Mouse (Mus musculus) lung, embryonic 15.5 days (tissue): Measurements from ENCODE around the gene Gm49322. TPM values are rescaled to one million over a fixed set of nuclear protein-coding genes. Genes with fewer than 3 reads are reported as not detected.
"Not testable (repeated sequence)": the region's sequence is repeated elsewhere in the genome, so short reads cannot be mapped to it uniquely, and the experiment has no call there.

Experiments used
- ATAC-seq: fragments of 200-750 bp; cut with Nextera tagmentation; 2 replicates; pipeline ENCODE4 v1.8.0; 2017; ENCODE audit warnings: moderate number of reproducible peaks, borderline replicate concordance; ENCODE audit not compliant: low FRiP score, low TSS enrichment; ENCODE audit errors: extremely low read depth
- H3K27ac ChIP-seq: fragments of 300-500 bp; sonication (generic); 2 replicates; pipeline ENCODE4 v1.5.1; 2015; ENCODE audit warnings: moderate library complexity, mild to moderate bottlenecking, inconsistent platforms
- H3K27me3 ChIP-seq: fragments of 300-500 bp; sonication (generic); 2 replicates; pipeline ENCODE4 v1.6.1; 2015; ENCODE audit warnings: inconsistent platforms
- H3K36me3 ChIP-seq: fragments of 300-500 bp; sonication (generic); 2 replicates; pipeline ENCODE4 v1.6.1; 2015; ENCODE audit warnings: inconsistent platforms
- H3K4me1 ChIP-seq: fragments of 300-500 bp; sonication (generic); 2 replicates; pipeline ENCODE4 v1.6.1; 2015; ENCODE audit warnings: inconsistent platforms
- H3K4me2 ChIP-seq: fragments of 300-500 bp; sonication (generic); 2 replicates; pipeline ENCODE4 v1.6.1; 2015; ENCODE audit warnings: inconsistent platforms, mild to moderate bottlenecking, moderate library complexity
- H3K4me3 ChIP-seq: fragments of 300-500 bp; sonication (generic); 2 replicates; pipeline ENCODE4 v1.5.1; 2015; ENCODE audit warnings: mild to moderate bottlenecking, inconsistent platforms
- H3K9ac ChIP-seq: fragments of 300-500 bp; sonication (generic); 2 replicates; pipeline ENCODE4 v1.6.1; 2015; ENCODE audit warnings: inconsistent platforms
- H3K9me3 ChIP-seq: fragments of 300-500 bp; sonication (generic); 2 replicates; pipeline ENCODE4 v1.6.1; 2016; ENCODE audit warnings: inconsistent platforms
- WGBS: fragments of 180-500 bp; shearing (Covaris S2); methylation state at CpG from one replicate; pipeline ENCODE4 v1.1.7; 2015; 5-methylcytosine and 5-hydroxymethylcytosine counted together
- polyA plus RNA-seq: library from polyadenylated mRNA; unstranded; fragments of >200 nt; fragmentation: Nextera tagmentation; extraction: Ambion mirVana; gene quantifications from 2 replicates; pipeline ENCODE4 v1.2.1, GENCODE M21; 2015

Gene Gm49322
- polyA plus RNA-seq: 3.2 and 5.1 TPM in 2 replicates

- H3K9me3 ChIP-seq, H3K9ac ChIP-seq, H3K4me3 ChIP-seq, ATAC-seq, H3K4me2 ChIP-seq, H3K27ac ChIP-seq, H3K27me3 ChIP-seq: not testable (repeated sequence)
- Histone ChIP-seq H3K4me1 (peaks cover 19% of the 10 kb centered on the region), H3K36me3 (peaks cover 43% of the 10 kb centered on the region)
- 61% methylated on average over 2 of the region's 4 CpGs for WGBS
These were observed at the start of gene Gm49322 for GRCm38 (mm10) chr10:80605721-80606120. Gene Gm49322, plus strand, starts transcription at chr10:80606021.

DNA sequence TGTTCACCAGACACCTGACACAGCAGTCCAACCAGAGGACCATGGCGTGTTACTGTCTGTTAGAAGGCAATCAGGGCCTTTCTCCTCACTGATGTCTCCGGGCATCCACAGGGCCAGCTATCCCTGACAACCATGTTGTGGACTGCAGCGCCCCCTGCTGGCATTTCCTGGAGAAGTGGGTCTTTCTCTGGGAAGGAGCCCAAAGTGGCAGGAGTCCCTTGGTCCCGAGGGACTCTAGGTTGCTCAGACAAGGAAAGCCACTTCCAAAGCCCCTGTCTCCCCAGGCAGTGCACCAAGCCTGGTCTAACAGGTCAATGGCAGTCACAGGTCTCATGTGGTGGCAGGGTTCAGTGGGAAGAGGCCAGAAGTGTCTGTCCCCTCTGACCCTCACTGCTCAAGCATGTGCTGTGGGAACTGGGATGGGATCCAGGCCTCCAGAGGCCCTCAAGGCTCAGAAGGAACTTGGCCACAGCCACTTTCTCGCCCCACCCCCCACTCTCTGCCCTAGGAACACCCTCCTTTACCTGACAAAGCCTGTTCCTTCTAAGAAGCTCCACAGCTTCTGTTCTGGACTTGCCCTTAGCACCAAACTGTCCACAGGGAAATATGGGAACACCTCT is 48.4 kb upstream of the Gm49322 start:
- WGBS: 28% methylated on average over 5 of the region's 5 CpGs
- Histone ChIP-seq H3K9me3 (no peaks in the 10 kb centered on the region), H3K4me1 (peaks cover 40% of the 10 kb centered on the region), H3K9ac (0 out of 2 replicates have a peak overlapping the region, but pooled peaks have one; percentile 10), H3K36me3 (no peaks in the 10 kb centered on the region), H3K4me3 (no peak overlapping the region), H3K4me2 (no peak overlapping the region), H3K27me3 (no peaks in the 10 kb centered on the region), H3K27ac (no peak overlapping the region)
- ATAC-seq: no peak

- no peak overlapping the region for H3K27ac ChIP-seq
- no peaks in the 10 kb centered on the region for H3K27me3 ChIP-seq
- no peaks in the 10 kb centered on the region for H3K36me3 ChIP-seq
- H3K9ac ChIP-seq: no peak overlapping the region
- H3K9me3 ChIP-seq: no peaks in the 10 kb centered on the region
- H3K4me1 ChIP-seq: peaks cover 44% of the 10 kb centered on the region
- no peak for ATAC-seq
- WGBS: 87% methylated on average over 7 of the region's 7 CpGs
- no peak overlapping the region for H3K4me3 ChIP-seq
- no peak overlapping the region; the same call in 1 of the 2 replicates for H3K4me2 ChIP-seq
These were observed 46.4 kb upstream of the Gm49322 start for GRCm38 (mm10) chr10:80559431-80559830.

DNA sequence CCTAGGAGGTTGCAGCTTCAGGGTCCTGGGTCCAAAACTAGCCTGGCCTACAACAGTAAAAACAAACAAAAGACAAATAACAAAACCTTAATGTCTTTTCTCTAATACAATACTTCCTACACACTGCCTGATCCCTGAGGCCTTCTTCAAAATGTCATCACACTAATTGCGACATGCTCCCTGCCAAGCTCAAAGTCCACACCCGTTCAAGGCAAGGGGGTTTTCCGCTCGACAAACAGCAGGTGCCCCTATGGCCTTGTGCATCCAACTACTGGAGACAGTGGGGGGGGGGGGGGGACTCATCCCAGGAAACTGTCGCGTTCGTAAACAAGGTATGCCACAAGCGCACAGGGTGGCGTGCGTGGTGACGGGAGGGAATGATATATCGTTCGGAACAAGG is 45.2 kb upstream of the Gm49322 start:
- H3K9ac ChIP-seq: peak overlapping the region; percentile 99
- no peak for ATAC-seq
- 1% methylated on average over 13 of the region's 13 CpGs for WGBS
- no peaks in the 10 kb centered on the region for H3K36me3 ChIP-seq
- H3K27me3 ChIP-seq: no peaks in the 10 kb centered on the region
- peaks cover 44% of the 10 kb centered on the region for H3K4me1 ChIP-seq
- peak overlapping the region; percentile 93 for H3K4me3 ChIP-seq
- peak overlapping the region; percentile 85 for H3K4me2 ChIP-seq
- peak overlapping the region; percentile 89; the same call in 1 of the 2 replicates for H3K27ac ChIP-seq
- H3K9me3 ChIP-seq: no peaks in the 10 kb centered on the region

DNA sequence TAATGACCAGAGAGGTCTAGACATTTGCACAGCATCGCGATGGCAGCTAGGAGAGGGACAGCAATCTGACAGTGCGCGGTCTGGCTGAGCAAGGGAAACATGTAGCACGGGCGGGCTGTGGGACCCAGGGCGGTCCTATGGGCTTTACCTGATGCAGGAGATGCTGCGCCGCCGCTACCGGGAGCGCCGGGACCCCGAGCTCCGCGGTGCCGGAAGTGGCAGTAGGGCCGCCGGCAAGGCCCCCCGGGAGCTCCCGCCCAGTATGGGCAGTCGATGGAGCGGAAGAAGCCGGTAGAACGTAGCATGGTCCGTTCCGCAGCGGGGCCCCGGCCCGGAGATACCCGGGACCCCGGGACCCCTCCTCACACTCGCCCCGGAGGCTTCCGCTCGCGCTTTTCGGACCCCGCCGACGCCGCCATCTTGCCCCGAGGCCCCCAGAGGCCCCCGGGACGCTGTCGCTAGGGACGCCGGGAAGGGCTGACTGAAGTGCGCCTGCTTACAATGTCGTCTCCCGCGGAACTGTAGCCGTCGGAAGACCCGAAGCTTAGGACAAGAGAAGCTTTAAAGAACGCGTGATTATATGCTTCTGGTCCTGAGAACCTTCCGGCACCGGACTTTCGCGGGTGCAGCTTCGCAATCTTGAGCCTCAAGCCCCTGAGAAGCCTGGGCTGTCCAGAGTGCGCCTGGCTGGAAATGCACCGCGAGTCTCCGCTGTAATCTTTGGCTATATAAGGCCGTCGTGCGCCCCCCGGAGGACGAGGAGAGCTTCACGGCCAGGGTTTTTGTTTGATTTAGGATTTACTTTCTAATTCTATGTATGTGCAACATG is 44.5 kb upstream of the Gm49322 start, which contains the start of gene Rexo1:
TSS of gene Rexo1 (minus strand) at position 445 of the 829 bp plus-strand sequence.
- peaks cover 44% of the 10 kb centered on the region for H3K4me1 ChIP-seq
- peak within 1 kb of the TSS; percentile 85 for H3K4me2 ChIP-seq
- no peaks in the 10 kb centered on the region for H3K27me3 ChIP-seq
- peaks cover 4% of the 10 kb centered on the region; the same call in 1 of the 2 replicates for H3K36me3 ChIP-seq
- no peaks in the 10 kb centered on the region for H3K9me3 ChIP-seq
- peak within 1 kb of the TSS; percentile 99 for H3K9ac ChIP-seq
- peak within 1 kb of the TSS; percentile 93 for H3K4me3 ChIP-seq
- 2% methylated on average over 72 of the region's 72 CpGs for WGBS
- ATAC-seq: peak; percentile 83
- H3K27ac ChIP-seq: peak within 1 kb of the TSS; percentile 89

DNA sequence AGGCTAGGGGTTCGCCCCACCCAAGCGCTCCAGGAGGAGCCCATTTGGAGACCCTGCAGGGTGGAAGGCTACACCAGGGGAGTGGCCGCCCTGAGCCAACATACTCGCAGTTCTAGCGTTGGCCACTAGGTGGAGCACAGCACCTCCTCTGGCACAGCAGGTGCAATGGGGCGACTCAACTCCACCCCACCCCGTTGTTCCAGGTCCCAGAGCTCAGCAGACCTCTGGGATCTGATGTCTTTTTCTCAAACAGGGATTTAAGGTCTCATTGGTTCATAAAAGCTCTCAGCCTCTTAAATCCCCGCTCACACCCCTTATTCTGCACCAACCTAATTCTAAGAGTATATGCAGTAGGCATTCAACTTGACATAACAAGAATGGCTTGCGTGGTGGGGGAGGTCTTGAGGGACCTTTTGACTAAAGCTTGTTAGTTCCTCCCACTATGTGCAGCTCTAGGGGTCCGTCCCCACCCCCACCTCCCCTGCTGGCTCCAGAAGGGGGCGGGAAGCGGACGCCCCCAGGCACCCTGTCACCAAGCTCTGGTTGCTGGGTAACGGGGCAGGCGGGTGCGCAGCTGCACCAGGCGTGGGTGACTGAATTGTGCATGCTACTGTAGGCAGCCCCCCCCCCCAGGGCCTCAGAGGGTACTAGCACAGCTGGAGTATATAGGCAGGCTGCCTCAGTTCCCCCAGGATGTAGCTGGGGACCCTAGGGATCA is 39.3 kb upstream of the Gm49322 start:
- Histone ChIP-seq H3K36me3 (peaks cover 15% of the 10 kb centered on the region; the same call in 1 of the 2 replicates), H3K27ac (no peak overlapping the region), H3K4me3 (no peak overlapping the region), H3K9ac (no peak overlapping the region), H3K4me2 (no peak overlapping the region), H3K27me3 (no peaks in the 10 kb centered on the region), H3K9me3 (no peaks in the 10 kb centered on the region), H3K4me1 (peaks cover 32% of the 10 kb centered on the region)
- ATAC-seq: 0 out of 2 replicates have a peak, but pooled peaks have one; percentile 17
- 31% methylated on average over 17 of the region's 17 CpGs for WGBS

DNA sequence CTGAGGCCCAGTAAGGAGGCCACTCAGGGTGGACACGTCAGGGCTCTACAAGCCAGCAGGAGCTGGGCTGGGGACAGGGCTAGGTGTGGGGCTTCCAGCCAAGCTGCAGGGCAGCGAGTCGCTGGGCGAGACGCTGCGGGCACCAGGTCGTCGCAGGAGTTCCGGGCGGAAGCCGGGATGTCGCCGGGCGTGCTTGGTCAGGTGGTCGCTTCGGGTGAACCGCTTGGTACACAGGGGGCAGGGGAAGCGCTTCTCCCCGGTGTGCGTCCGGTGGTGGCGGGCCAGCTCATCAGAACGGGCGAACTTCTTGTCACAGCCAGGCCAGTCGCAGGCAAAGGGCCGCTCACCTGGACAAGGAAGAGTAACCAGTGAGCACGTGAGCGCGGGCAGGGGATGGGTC is 36.9 kb upstream of the Gm49322 start:
- H3K36me3 ChIP-seq: peaks cover 15% of the 10 kb centered on the region; the same call in 1 of the 2 replicates
- peaks cover 45% of the 10 kb centered on the region for H3K4me1 ChIP-seq
- no peaks in the 10 kb centered on the region for H3K27me3 ChIP-seq
- H3K9me3 ChIP-seq: no peaks in the 10 kb centered on the region
- H3K9ac ChIP-seq: no peak overlapping the region
- no peak for ATAC-seq
- WGBS: 92% methylated on average over 29 of the region's 29 CpGs
- H3K4me2 ChIP-seq: no peak overlapping the region
- H3K4me3 ChIP-seq: no peak overlapping the region
- H3K27ac ChIP-seq: no peak overlapping the region

DNA sequence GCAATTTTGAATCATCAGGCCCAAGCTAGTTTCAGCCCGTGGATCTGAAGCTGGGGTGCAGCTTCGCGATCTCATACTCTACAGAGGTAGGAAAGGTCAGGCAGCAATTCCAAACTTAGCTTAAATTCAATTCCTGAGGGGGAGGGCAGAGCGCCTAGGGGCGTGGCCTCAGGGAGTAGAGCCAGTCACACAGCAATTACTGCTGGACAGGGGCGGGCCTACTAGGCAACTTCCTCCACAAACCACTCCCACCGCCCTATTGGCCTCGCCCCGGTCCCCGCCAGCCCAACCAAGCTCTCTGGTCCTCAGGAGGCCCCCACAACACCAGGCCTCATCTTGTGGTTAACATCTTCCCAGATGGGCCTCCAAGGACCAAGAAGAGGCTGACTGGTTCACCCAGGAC is 36.2 kb upstream of the Gm49322 start:
- Histone ChIP-seq H3K4me1 (peaks cover 52% of the 10 kb centered on the region), H3K36me3 (peaks cover 15% of the 10 kb centered on the region; the same call in 1 of the 2 replicates), H3K27me3 (no peaks in the 10 kb centered on the region), H3K9me3 (no peaks in the 10 kb centered on the region), H3K9ac (no peak overlapping the region), H3K4me3 (no peak overlapping the region), H3K4me2 (peak overlapping the region; percentile 35; the same call in 1 of the 2 replicates), H3K27ac (no peak overlapping the region)
- 31% methylated on average over 10 of the region's 10 CpGs for WGBS
- peak; percentile 34; the same call in 1 of the 2 replicates for ATAC-seq

DNA sequence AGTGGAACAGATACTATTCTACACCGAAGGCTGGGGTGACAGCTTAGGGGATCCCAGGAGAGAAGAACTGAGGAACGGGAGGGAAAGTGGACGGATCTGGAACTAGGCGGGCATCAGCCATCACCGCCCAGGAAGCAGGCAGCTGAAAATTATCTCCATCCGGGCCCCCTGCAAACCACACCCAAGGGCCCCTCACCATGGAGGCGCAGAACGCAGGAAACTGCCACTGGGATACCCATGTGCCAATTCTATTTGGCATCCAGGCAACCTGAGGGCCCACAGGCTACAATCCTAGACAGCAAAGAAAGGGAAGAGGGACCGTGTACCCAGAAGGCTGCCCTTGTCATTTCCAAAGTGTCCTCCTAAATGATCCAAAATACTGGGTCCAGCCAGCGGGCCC is 35.4 kb upstream of the Gm49322 start:
- no peaks in the 10 kb centered on the region for H3K9me3 ChIP-seq
- H3K4me2 ChIP-seq: 0 out of 2 replicates have a peak overlapping the region, but pooled peaks have one; percentile 35
- 0 out of 2 replicates have a peak overlapping the region, but pooled peaks have one; percentile 10 for H3K4me3 ChIP-seq
- H3K9ac ChIP-seq: 0 out of 2 replicates have a peak overlapping the region, but pooled peaks have one; percentile 31
- no peaks in the 10 kb centered on the region for H3K27me3 ChIP-seq
- ATAC-seq: no peak
- peaks cover 15% of the 10 kb centered on the region; the same call in 1 of the 2 replicates for H3K36me3 ChIP-seq
- 0 out of 2 replicates have a peak overlapping the region, but pooled peaks have one; percentile 41 for H3K27ac ChIP-seq
- 89% methylated on average over 10 of the region's 10 CpGs for WGBS
- peaks cover 59% of the 10 kb centered on the region for H3K4me1 ChIP-seq

- peak overlapping the region; percentile 44 for H3K4me2 ChIP-seq
- peaks cover 66% of the 10 kb centered on the region for H3K4me1 ChIP-seq
- peak overlapping the region; percentile 10; the same call in 1 of the 2 replicates for H3K4me3 ChIP-seq
- H3K9me3 ChIP-seq: no peaks in the 10 kb centered on the region
- WGBS: 25% methylated on average over 30 of the region's 30 CpGs
- H3K27me3 ChIP-seq: no peaks in the 10 kb centered on the region
- peaks cover 11% of the 10 kb centered on the region; the same call in 1 of the 2 replicates for H3K36me3 ChIP-seq
- peak overlapping the region; percentile 41 for H3K27ac ChIP-seq
- ATAC-seq: peak; percentile 20; the same call in 1 of the 2 replicates
- H3K9ac ChIP-seq: peak overlapping the region; percentile 31
These were observed 34.7 kb upstream of the Gm49322 start for GRCm38 (mm10) chr10:80570871-80571836.
